Mouse (Mus musculus) lung, postnatal 0 days (tissue): Measurements from ENCODE around the gene Nup107.

Source experiments
- CTCF ChIP-seq: IDR thresholded peaks from 2 replicates; pipeline ENCODE4 v1.5.1; 2016; ENCODE audit warnings: antibody characterized with exemption, mild to moderate bottlenecking
- EP300 ChIP-seq: IDR thresholded peaks from 2 replicates; pipeline ENCODE4 v1.6.1; 2016; ENCODE audit warnings: antibody characterized with exemption, mild to moderate bottlenecking, control low read depth

- no peak for TF ChIP-seq CTCF
- no peak for TF ChIP-seq EP300
Measured at GRCm38 (mm10) chr10:117798436-117799035, 6.0 kb upstream of the Nup107 start.
